Mouse (Mus musculus) forebrain, postnatal 0 days (tissue): ENCODE data around the gene Med24. TPM values are rescaled to one million over a fixed set of nuclear protein-coding genes. Genes with fewer than 3 reads are reported as not detected.

Experiments used
- ATAC-seq: fragments of 200-750 bp; cut with Nextera tagmentation; 2 replicates; pipeline ENCODE4 v1.8.0; 2017; ENCODE audit warnings: mild to moderate bottlenecking, moderate library complexity
- DNase-seq: peaks from one replicate; pipeline ENCODE4 v3.0.0-alpha.2; 2015
- H3K27ac ChIP-seq: fragments of 300-500 bp; sonication (generic); 2 replicates; pipeline ENCODE4 v1.5.1; 2014; ENCODE audit warnings: low read depth, mild to moderate bottlenecking, antibody characterized with exemption, low read length, moderate library complexity, mixed read lengths
- H3K27me3 ChIP-seq: fragments of 300-500 bp; sonication (generic); 2 replicates; pipeline ENCODE4 v1.6.1; 2014; ENCODE audit warnings: mild to moderate bottlenecking, low read length, mixed read lengths; ENCODE audit not compliant: insufficient read depth
- H3K36me3 ChIP-seq: fragments of 300-500 bp; sonication (generic); 2 replicates; pipeline ENCODE4 v1.6.1; 2014; ENCODE audit warnings: mild to moderate bottlenecking, moderate library complexity; ENCODE audit not compliant: insufficient read depth
- H3K4me1 ChIP-seq: fragments of 300-500 bp; sonication (generic); 2 replicates; pipeline ENCODE4 v1.6.1; 2014; ENCODE audit warnings: antibody characterized with exemption; ENCODE audit not compliant: insufficient read depth
- H3K4me2 ChIP-seq: fragments of 300-500 bp; sonication (generic); 2 replicates; pipeline ENCODE4 v1.6.1; 2014; ENCODE audit warnings: low read depth, mild to moderate bottlenecking, moderate library complexity
- H3K4me3 ChIP-seq: fragments of 300-500 bp; sonication (generic); 2 replicates; pipeline ENCODE4 v1.5.1; 2014; ENCODE audit warnings: low read depth, low read length, mixed read lengths
- H3K9ac ChIP-seq: fragments of 300-500 bp; sonication (generic); 2 replicates; pipeline ENCODE4 v1.6.1; 2014; ENCODE audit warnings: mild to moderate bottlenecking
- H3K9me3 ChIP-seq: fragments of 300-500 bp; sonication (generic); 2 replicates; pipeline ENCODE4 v1.6.1; 2016; ENCODE audit warnings: low read length
- CTCF ChIP-seq: sonication (generic); IDR thresholded peaks from 2 replicates; pipeline ENCODE4 v1.5.1; 2016; ENCODE audit warnings: antibody characterized with exemption, control low read depth, low read depth
- WGBS: fragments of 180-500 bp; shearing (Covaris S2); extraction: QIAGEN DNeasy Blood & Tissue Kit; methylation state at CpG from one replicate; pipeline ENCODE4 v1.1.7; 2014; 5-methylcytosine and 5-hydroxymethylcytosine counted together
- polyA plus RNA-seq: library from polyadenylated mRNA; unstranded; fragments of >200 nt; fragmentation: Nextera tagmentation; extraction: Ambion mirVana; gene quantifications from 2 replicates; pipeline ENCODE4 v1.2.1, GENCODE M21; 2015
- total RNA-seq: library from RNA; depleted of rRNA; stranded (reverse); fragments of >200 nt; gene quantifications from 2 replicates; pipeline ENCODE4 v1.2.3, GENCODE M21; 2014

Med24 gene
- total and polyA plus RNA-seq, 2 experiments from 2014 or later: 49.3 to 66.5 TPM

DNA sequence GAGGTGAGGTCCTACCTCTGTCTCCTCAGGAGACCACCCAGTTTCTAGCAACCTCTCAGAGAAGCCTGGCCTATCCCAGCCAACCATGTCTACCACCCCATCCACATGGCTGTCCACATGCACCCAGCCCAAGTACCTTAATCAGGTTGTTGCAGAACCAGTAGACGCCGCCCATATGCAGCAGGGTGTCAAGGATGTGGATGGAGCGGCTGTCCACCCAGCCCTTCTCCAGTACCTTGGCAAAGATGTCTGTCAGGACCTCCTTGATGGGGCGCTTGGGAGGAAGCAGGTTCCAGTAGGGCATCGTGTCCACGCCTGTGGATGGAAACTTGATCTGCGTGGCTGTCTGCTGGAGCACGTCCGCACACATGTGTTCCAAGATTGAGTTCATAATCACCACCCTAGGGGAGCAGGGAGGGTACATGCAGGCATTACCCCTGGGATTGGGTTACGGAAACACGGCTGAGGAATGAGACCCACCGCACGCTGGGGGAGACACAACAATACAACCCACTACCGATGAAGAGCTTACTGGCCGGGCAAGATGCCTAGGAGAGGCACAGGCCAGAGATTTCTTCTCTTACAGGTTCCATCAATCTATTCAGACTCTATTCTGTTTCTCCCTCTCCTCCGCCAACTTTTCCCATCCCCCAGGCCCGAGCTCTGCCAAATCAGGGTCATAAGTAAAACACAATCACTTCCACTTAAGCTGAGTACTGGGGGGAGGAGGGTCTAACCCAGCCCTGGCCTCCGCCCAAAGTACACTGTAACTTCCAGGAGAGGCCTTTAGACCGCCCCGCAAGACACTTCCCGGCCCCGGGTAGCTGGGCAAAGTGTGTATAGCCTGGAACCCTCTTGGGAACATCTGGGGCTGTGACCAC, 21.6 kb downstream of the Med24 start:
- H3K27me3 ChIP-seq: no peaks in the 10 kb centered on the region
- DNase-seq (no peak), ATAC-seq (no peak)
- 78% methylated on average over 22 of the region's 22 CpGs for WGBS
- TF ChIP-seq CTCF: no peak
- no peak overlapping the region for H3K27ac ChIP-seq
- no peak overlapping the region for H3K4me3 ChIP-seq
- no peaks in the 10 kb centered on the region for H3K9me3 ChIP-seq
- H3K9ac ChIP-seq: no peak overlapping the region
- no peak overlapping the region for H3K4me2 ChIP-seq
- no peaks in the 10 kb centered on the region for H3K4me1 ChIP-seq
- peaks cover 75% of the 10 kb centered on the region for H3K36me3 ChIP-seq

DNA sequence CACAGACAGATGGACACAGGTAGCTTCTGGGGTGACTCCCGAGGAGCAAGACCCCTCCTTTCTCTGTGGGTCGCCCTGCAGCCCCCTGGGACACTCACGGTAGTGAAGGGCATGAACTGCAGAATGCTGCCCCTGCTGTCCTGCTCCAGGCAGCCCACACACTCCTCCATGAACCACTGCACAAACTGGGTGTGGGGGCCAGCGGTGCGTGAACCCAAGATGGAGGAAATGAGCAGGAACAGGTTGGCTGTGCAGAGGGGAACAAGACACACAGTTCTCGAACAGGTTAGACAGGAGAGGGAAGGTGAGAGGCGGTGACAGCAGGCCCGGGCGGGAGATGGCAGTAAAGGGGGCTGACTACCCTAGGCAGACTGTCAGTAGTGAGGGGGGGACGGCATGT, 24.2 kb downstream of the Med24 start:
- H3K27me3 ChIP-seq: no peaks in the 10 kb centered on the region
- H3K36me3 ChIP-seq: peaks cover 61% of the 10 kb centered on the region
- no peak for ATAC-seq

DNA sequence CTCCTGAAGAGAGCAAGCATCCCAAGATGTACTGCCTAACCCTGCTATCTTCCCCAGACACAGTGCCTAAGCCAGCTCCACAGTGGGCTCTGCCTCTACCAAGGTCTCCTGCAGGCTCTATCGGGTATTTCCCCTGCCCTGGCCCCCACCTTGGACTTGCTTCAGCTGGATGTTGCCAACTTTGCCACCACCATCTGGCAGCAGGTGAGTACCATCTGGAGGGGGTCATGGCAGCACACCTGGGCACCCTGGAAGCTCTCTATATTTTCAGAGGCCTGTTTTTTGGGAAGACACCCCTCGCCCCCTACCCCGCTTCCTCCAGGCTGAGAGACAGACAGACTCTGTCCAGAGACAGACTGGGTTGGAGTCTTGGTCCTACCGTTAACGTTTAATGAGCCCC, 26.9 kb downstream of the Med24 start:
- H3K27ac ChIP-seq: no peak overlapping the region
- TF ChIP-seq CTCF: no peak
- DNase-seq (no peak), ATAC-seq (no peak)
- peaks cover 34% of the 10 kb centered on the region for H3K36me3 ChIP-seq
- no peaks in the 10 kb centered on the region for H3K9me3 ChIP-seq
- H3K4me3 ChIP-seq: no peak overlapping the region
- H3K4me2 ChIP-seq: no peak overlapping the region
- no peaks in the 10 kb centered on the region for H3K27me3 ChIP-seq
- H3K4me1 ChIP-seq: no peaks in the 10 kb centered on the region
- 66% methylated on average over 5 of the region's 5 CpGs for WGBS
- H3K9ac ChIP-seq: no peak overlapping the region

More for the DNA sequence above, 24.2 kb downstream of the Med24 start:
- Histone ChIP-seq H3K4me3 (no peak overlapping the region), H3K4me2 (no peak overlapping the region), H3K9ac (no peak overlapping the region), H3K27ac (no peak overlapping the region), H3K4me1 (no peaks in the 10 kb centered on the region), H3K9me3 (no peaks in the 10 kb centered on the region)
- no peak for DNase-seq
- WGBS: 92% methylated on average over 10 of the region's 10 CpGs
- no peak for TF ChIP-seq CTCF

DNA sequence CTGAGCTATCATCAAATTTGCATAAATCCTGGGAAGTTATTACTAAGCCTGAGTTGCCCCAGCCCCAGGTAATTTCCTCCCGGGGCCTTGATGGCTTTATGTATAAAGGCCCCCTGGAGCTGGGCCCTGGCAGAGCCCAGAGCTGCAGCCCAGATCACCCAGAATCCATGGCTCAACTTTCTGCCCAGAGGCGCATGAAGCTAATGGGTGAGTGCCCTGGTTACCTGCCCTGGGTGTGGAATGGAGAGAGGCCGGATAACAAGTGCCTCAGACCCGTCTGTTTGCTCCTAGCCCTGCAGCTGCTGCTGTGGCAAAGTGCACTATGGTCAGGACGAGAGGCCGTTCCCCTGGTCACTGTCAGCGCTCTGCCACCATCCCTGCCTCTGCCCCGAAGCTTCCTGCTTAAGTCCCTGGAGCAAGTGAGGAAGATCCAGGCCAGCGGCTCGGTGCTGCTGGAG, 28.0 kb downstream of the Med24 start, which contains the start of gene Csf3:
Gene Csf3, plus strand, starts transcription at position 51 of the 458 bp plus-strand sequence.
- H3K27me3 ChIP-seq: no peaks in the 10 kb centered on the region
- ATAC-seq (no peak), DNase-seq (no peak)
- peaks cover 24% of the 10 kb centered on the region for H3K36me3 ChIP-seq
- H3K9ac ChIP-seq: no peak within 1 kb of the TSS
- TF ChIP-seq CTCF: no peak
- no peaks in the 10 kb centered on the region for H3K4me1 ChIP-seq
- no peaks in the 10 kb centered on the region for H3K9me3 ChIP-seq
- H3K4me3 ChIP-seq: no peak within 1 kb of the TSS
- H3K4me2 ChIP-seq: no peak within 1 kb of the TSS
- no peak within 1 kb of the TSS for H3K27ac ChIP-seq
- 42% methylated on average over 10 of the region's 10 CpGs for WGBS

DNA sequence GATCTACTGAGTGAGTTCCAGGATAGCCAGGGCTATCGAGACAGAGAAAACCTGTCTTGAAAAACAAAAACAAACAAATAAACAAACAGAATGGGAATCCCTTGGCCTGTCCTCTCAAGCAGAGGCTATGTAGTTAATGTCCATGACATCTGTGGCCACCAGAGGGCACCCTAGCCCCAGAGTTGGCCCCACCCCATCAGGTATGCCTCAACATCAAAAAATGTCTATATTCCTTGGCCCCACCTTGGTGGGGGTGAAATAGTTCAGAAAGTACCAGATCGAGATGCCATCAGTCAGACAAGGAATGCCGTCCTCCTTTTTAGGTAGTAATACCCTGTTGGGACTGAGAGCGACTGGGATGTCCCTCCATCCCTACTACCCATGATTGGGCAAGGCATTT, 29.3 kb downstream of the Med24 start:
- DNase-seq (peak; percentile 76), ATAC-seq (peak; percentile 30; the same call in 1 of the 2 replicates)
- peak; percentile 87 for TF ChIP-seq CTCF
- peaks cover 24% of the 10 kb centered on the region for H3K36me3 ChIP-seq
- no peak overlapping the region for H3K4me3 ChIP-seq
- H3K4me2 ChIP-seq: no peak overlapping the region
- 46% methylated on average over 4 of the region's 4 CpGs for WGBS
- H3K4me1 ChIP-seq: no peaks in the 10 kb centered on the region
- H3K9me3 ChIP-seq: no peaks in the 10 kb centered on the region
- no peaks in the 10 kb centered on the region for H3K27me3 ChIP-seq
- no peak overlapping the region for H3K9ac ChIP-seq
- no peak overlapping the region for H3K27ac ChIP-seq

DNA sequence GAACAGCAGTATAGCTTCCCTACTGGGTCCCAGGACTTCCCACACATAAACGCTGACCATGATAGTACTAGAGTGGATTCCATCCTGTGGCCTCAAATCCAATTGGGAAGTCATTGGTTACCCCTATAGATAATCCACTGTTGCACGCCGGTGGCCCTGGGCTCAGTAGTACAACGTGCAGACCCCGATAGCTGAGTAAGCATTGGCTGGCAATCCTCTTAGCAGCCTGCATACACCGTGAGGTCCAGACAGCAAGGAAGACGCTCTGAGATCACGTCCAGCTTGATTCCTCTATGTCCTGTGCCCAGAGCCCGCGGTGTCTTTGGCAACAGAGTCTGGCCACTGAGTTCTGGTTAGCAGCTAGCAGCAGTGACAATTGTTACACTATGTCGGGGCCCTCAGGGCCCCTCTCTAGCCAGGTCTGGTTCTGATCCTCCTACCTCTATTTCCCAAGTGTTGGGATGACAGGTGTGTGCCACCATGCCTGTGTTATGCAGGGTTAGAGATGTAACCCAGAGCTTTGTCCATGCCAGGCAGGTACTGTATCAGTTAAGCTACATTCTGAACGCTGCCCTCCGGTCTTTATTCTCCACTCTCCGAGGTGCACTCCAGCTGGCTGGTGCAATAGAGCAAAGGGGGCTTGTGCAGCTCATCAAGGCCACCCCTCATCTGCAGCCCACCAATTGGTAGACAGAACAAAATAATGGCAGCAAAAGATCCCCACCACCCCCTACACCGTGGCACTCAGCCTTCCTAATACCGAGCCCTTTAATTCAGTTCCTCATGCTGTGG, 30.2 kb downstream of the Med24 start:
- H3K4me3 ChIP-seq: no peak overlapping the region
- whole genome bisulfite sequencing: 86% methylated on average over 16 of the region's 16 CpGs
- no peaks in the 10 kb centered on the region for H3K9me3 ChIP-seq
- H3K4me2 ChIP-seq: no peak overlapping the region
- DNase-seq (no peak), ATAC-seq (no peak)
- no peaks in the 10 kb centered on the region for H3K27me3 ChIP-seq
- H3K4me1 ChIP-seq: no peaks in the 10 kb centered on the region
- H3K9ac ChIP-seq: no peak overlapping the region
- TF ChIP-seq CTCF: no peak
- no peak overlapping the region for H3K27ac ChIP-seq
- H3K36me3 ChIP-seq: peaks cover 24% of the 10 kb centered on the region

DNA sequence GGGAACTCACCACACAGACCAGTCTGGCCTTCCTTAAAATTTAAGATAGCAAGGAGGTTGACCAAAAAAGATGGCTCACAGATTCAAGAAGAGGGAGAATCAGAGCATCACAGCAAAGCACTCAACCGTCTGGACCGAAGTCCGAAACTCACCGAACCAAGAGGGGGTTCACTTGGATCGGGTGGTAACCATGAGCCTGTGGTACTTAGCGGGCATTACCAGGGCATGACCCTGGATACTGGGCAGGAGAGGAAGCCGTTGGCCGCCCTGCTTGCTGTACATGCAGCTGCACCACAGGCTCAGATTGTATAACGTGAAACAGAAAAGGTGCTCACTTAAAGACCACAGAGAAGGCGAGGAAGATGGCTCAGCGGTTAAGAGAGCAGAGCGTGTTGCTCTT, 32.0 kb downstream of the Med24 start:
- Histone ChIP-seq H3K4me2 (no peak overlapping the region), H3K4me3 (no peak overlapping the region), H3K27ac (no peak overlapping the region), H3K36me3 (peaks cover 41% of the 10 kb centered on the region), H3K9me3 (no peaks in the 10 kb centered on the region), H3K27me3 (no peaks in the 10 kb centered on the region), H3K9ac (no peak overlapping the region), H3K4me1 (no peaks in the 10 kb centered on the region)
- no peak for TF ChIP-seq CTCF
- no peak for DNase-seq
- WGBS: 91% methylated on average over 12 of the region's 12 CpGs
- ATAC-seq: no peak
